Mouse (Mus musculus): Measurements from ENCODE around the gene Adamts8.

- TF ChIP-seq POLR2A (IDR thresholded peaks at IDR 0.05; ENCODE audit: control insufficient read depth, extremely low read depth, insufficient read depth, low read length, poor library complexity) (no peak), CTCF (IDR thresholded peaks at IDR 0.05; ENCODE audit: borderline replicate concordance, control insufficient read depth, extremely low read depth, insufficient read depth, low read length, poor library complexity) (no peak)
Observed at GRCm38 (mm10) chr9:30932346-30932745, 10.0 kb upstream of the Adamts8 start.
